In the genomic region with DNA sequence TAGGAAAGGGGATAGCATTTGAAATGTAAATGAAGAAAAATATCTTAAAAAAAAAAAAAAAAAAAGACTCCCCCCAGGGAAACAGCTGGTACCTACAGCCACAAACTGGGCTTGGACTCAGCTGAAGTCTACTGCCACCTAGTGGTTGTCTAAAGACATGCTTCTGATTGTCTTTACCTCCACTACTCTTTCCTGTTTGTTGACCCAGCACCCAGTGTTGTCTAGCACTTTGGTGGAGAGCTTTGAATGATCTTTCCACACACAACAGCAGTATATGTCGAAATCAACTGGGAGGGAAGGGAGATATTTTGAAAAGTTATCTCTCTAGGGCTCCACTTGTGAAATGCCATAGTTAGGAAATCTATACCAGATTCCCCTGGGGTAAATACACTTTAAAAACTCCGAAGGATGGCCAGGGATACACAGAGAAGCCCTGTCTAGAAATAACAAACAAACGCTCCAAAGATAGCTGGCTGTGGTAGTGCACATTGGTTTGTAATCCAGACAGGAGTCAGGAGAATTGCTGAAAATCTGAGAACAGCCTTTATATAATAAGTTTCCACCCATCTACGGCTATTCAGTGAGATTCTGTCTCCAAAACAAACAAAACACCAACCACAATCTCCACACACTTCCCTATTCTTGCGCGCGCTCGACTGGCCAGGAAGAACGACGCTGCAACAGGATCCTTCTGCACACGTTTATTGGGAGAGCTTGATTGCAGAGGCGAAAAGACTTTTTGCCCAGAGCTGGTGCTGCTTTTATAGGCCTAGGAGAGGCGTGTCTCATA, we compare ENCODE assay signal across 14 mouse cellular contexts. TPM values are rescaled to one million over a fixed set of nuclear protein-coding genes. Genes with fewer than 3 reads are reported as not detected.
A peak's percentile ranks its signal among the peaks of the same experiment; 100 is the strongest.
DNase-seq lines count a peak whose midpoint lies in the region; ATAC-seq and TF ChIP-seq lines count a peak whose summit lies in the region.
"Had no signal": no experiment of that assay in that cellular context is flagged by ENCODE, and none has a peak within 500 bp of the region (broad histone marks: within the 10 kb centered on the region; RNA-seq: fewer than 3 reads in every experiment).

No protein-coding gene starts in this region.

- TF ChIP-seq EP300 in liver, postnatal 0 days (IDR thresholded peaks at IDR 0.05; ENCODE audit: low read depth), result no peak

- no peak for ATAC-seq in embryonic facial prominence, embryonic 11.5 days (replicated peaks; ENCODE audit: insufficient number of reproducible peaks, low FRiP score, low TSS enrichment, low read depth)
- ATAC-seq in liver, postnatal 0 days, result no peak
- ATAC-seq in liver, embryonic 12.5 days, result no peak
- peak; percentile 94 for ATAC-seq in megakaryocyte, adult 5-6 weeks (ENCODE audit: poor library complexity, severe bottlenecking)
- ATAC-seq: intestine, embryonic 15.5 days had no signal

- no peak overlapping the region for H3K4me2 ChIP-seq in embryonic facial prominence, embryonic 11.5 days (ENCODE audit: low read depth, low read length)
- no peak overlapping the region for H3K4me2 ChIP-seq in liver, postnatal 0 days (ENCODE audit: low read depth, low read length)
- no peak overlapping the region for H3K4me2 ChIP-seq in liver, embryonic 12.5 days
- H3K4me2 ChIP-seq: intestine, embryonic 15.5 days; limb, embryonic 15.5 days had no signal

- TF ChIP-seq CTCF in liver, postnatal 0 days (IDR thresholded peaks at IDR 0.05; ENCODE audit: low read depth), result peak; percentile 72

- H3K9me3 ChIP-seq in embryonic facial prominence, embryonic 11.5 days (replicated peaks; ENCODE audit: control insufficient read depth, low read length), result no peaks in the 10 kb centered on the region
- no peaks in the 10 kb centered on the region for H3K9me3 ChIP-seq in embryonic facial prominence, embryonic 10.5 days
- H3K9me3 ChIP-seq in liver, postnatal 0 days (ENCODE audit: low read length), result no peaks in the 10 kb centered on the region
- H3K9me3 ChIP-seq in liver, embryonic 12.5 days (replicated peaks), result no peaks in the 10 kb centered on the region
- H3K9me3 ChIP-seq: intestine, embryonic 15.5 days; limb, embryonic 15.5 days had no signal

- no peak overlapping the region for H3K9ac ChIP-seq in embryonic facial prominence, embryonic 11.5 days (replicated peaks; ENCODE audit: low read length)
- no peak overlapping the region for H3K9ac ChIP-seq in liver, postnatal 0 days (replicated peaks)
- H3K9ac ChIP-seq in liver, embryonic 12.5 days, result no peak overlapping the region
- H3K9ac ChIP-seq: intestine, embryonic 15.5 days; limb, embryonic 15.5 days had no signal

- no peak overlapping the region for H3K27ac ChIP-seq in embryonic facial prominence, embryonic 11.5 days (replicated peaks; ENCODE audit: low read depth, low read length)
- H3K27ac ChIP-seq in embryonic facial prominence, embryonic 10.5 days (replicated peaks), result no peak overlapping the region
- no peak overlapping the region for H3K27ac ChIP-seq in liver, postnatal 0 days (ENCODE audit: low read depth)
- H3K27ac ChIP-seq in liver, embryonic 12.5 days, result no peak overlapping the region
- H3K27ac ChIP-seq: intestine, embryonic 15.5 days; limb, embryonic 15.5 days had no signal

- no peaks in the 10 kb centered on the region for H3K4me1 ChIP-seq in embryonic facial prominence, embryonic 11.5 days (ENCODE audit: control insufficient read depth, insufficient read depth, low read length)
- no peaks in the 10 kb centered on the region for H3K4me1 ChIP-seq in embryonic facial prominence, embryonic 10.5 days
- H3K4me1 ChIP-seq in liver, postnatal 0 days (ENCODE audit: insufficient read depth), result no peaks in the 10 kb centered on the region
- no peaks in the 10 kb centered on the region for H3K4me1 ChIP-seq in liver, embryonic 12.5 days
- H3K4me1 ChIP-seq: intestine, embryonic 15.5 days; limb, embryonic 15.5 days had no signal

- 90% methylated on average over 11 of the region's 13 CpGs for WGBS in embryonic facial prominence, embryonic 11.5 days
- 95% methylated on average over 12 of the region's 13 CpGs for WGBS in embryonic facial prominence, embryonic 10.5 days
- WGBS in liver, postnatal 0 days (ENCODE audit: insufficient replicate concordance), result 56% methylated on average over 11 of the region's 13 CpGs
- 51% methylated on average over 12 of the region's 13 CpGs for WGBS in liver, embryonic 12.5 days (ENCODE audit: insufficient replicate concordance)

- peak; percentile 37 for DNase-seq in embryonic facial prominence, embryonic 11.5 days (ENCODE audit: low spot score)
- no peak for DNase-seq in embryonic facial prominence, embryonic 10.5 days (ENCODE audit: low spot score)
- no peak for DNase-seq in liver, postnatal 0 days
- DNase-seq in T-cell, adult 2 months (ENCODE audit: low spot score), result peak; percentile 2
- DNase-seq in natural killer cell, adult 2 months (ENCODE audit: low spot score in 2 of 2), result no peak
- DNase-seq in right cerebral cortex, postnatal 25 days, result no peak
- DNase-seq: cerebellum, adult 18-20 months had no signal

- H3K27me3 ChIP-seq in embryonic facial prominence, embryonic 11.5 days (ENCODE audit: control insufficient read depth, insufficient read depth, low read length), result no peaks in the 10 kb centered on the region
- no peaks in the 10 kb centered on the region for H3K27me3 ChIP-seq in embryonic facial prominence, embryonic 10.5 days (replicated peaks; ENCODE audit: low read depth, poor library complexity, severe bottlenecking)
- H3K27me3 ChIP-seq in liver, postnatal 0 days (ENCODE audit: insufficient read depth, low read length), result no peaks in the 10 kb centered on the region
- no peaks in the 10 kb centered on the region for H3K27me3 ChIP-seq in liver, embryonic 12.5 days (replicated peaks)
- H3K27me3 ChIP-seq: intestine, embryonic 15.5 days; limb, embryonic 15.5 days had no signal

- no peaks in the 10 kb centered on the region for H3K36me3 ChIP-seq in embryonic facial prominence, embryonic 11.5 days (replicated peaks; ENCODE audit: control insufficient read depth, insufficient read depth, low read depth, low read length)
- no peaks in the 10 kb centered on the region for H3K36me3 ChIP-seq in embryonic facial prominence, embryonic 10.5 days (replicated peaks)
- no peaks in the 10 kb centered on the region for H3K36me3 ChIP-seq in liver, postnatal 0 days (replicated peaks; ENCODE audit: insufficient read depth, low read length)
- no peaks in the 10 kb centered on the region for H3K36me3 ChIP-seq in liver, embryonic 12.5 days
- H3K36me3 ChIP-seq: G1E; intestine, embryonic 15.5 days; limb, embryonic 15.5 days had no signal

- H3K4me3 ChIP-seq in embryonic facial prominence, embryonic 11.5 days (ENCODE audit: low read depth, low read length), result no peak overlapping the region
- no peak overlapping the region for H3K4me3 ChIP-seq in embryonic facial prominence, embryonic 10.5 days
- no peak overlapping the region for H3K4me3 ChIP-seq in liver, postnatal 0 days (ENCODE audit: low read depth, low read length)
- no peak overlapping the region for H3K4me3 ChIP-seq in liver, embryonic 12.5 days
- H3K4me3 ChIP-seq: intestine, embryonic 15.5 days; limb, embryonic 15.5 days; myocyte had no signal

RNA-seq across cellular contexts. Expression of gene Clec3a, which starts 27.2 kb away (rescaled TPM):
- polyA plus RNA-seq in embryonic facial prominence, embryonic 11.5 days (2014; fragmentation: Nextera tagmentation; extraction: Ambion mirVana), result not detected in 2 replicates
- polyA plus RNA-seq in embryonic facial prominence, embryonic 10.5 days (2016; fragmentation: Nextera tagmentation; extraction: Ambion mirVana), result not detected in 2 replicates
- not detected in 2 replicates for polyA plus RNA-seq in liver, postnatal 0 days (2015; fragmentation: Nextera tagmentation; extraction: Ambion mirVana)
- polyA plus RNA-seq in liver, embryonic 12.5 days (2016; fragmentation: Nextera tagmentation; extraction: Ambion mirVana), result not detected in 2 replicates
- not detected in 2 replicates for total RNA-seq in megakaryocyte, adult 5-6 weeks (2015)
- not detected in 2 replicates for total RNA-seq in megakaryocyte, adult 5-6 weeks (2017)
- total RNA-seq: G1E; gastrocnemius, adult 8-10 months had no signal
- polyA plus RNA-seq: G1E; intestine, embryonic 15.5 days; myocyte had no signal

RNA-seq across cellular contexts. Expression of gene Wwox, which starts 48.8 kb away (rescaled TPM):
- 7.2 and 8.6 TPM in 2 replicates for polyA plus RNA-seq in embryonic facial prominence, embryonic 11.5 days (2014; fragmentation: Nextera tagmentation; extraction: Ambion mirVana)
- 9.4 and 9.9 TPM in 2 replicates for polyA plus RNA-seq in embryonic facial prominence, embryonic 10.5 days (2016; fragmentation: Nextera tagmentation; extraction: Ambion mirVana)
- polyA plus RNA-seq in liver, postnatal 0 days (2015; fragmentation: Nextera tagmentation; extraction: Ambion mirVana), result 3.6 and 3.9 TPM in 2 replicates
- polyA plus RNA-seq in liver, embryonic 12.5 days (2016; fragmentation: Nextera tagmentation; extraction: Ambion mirVana), result 4.9 and 5.2 TPM in 2 replicates
- 5.4 and 6.8 TPM in 2 replicates for total RNA-seq in megakaryocyte, adult 5-6 weeks (2015)
- total RNA-seq in megakaryocyte, adult 5-6 weeks (2017), result 4.1 and 4.9 TPM in 2 replicates

Comparison
In these comparisons a context has a peak if more than half of its experiments do, and no peak if none do; other contexts are left out.
1. DNase-seq: peak in embryonic facial prominence, embryonic 11.5 days (single experiment) and T-cell, adult 2 months (single experiment); none in embryonic facial prominence, embryonic 10.5 days (single experiment), liver, postnatal 0 days (single experiment), natural killer cell, adult 2 months (0 of 2) and right cerebral cortex, postnatal 25 days (single experiment).